Comparison of ENCODE assay signal across 8 mouse cellular contexts in the genomic region with DNA sequence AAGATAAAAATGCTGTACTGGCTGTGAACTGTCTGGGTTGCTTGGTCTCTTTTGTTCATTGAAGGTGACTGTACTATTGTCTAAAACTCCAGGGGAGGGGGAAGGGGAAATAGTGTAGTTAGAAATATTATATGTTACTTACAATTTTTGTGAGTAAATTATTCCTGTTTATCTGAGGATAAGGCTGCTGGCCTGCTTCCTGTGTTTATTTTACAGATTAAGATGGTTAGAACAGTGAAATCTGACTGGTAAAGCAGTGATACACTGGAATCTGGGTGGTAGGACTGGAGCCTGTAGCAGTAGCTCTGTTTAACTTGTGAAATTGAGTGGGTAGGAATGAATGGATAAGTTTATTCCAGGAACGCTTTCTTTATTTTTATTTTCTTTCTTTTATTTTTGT. TPM values are rescaled to one million over a fixed set of nuclear protein-coding genes. Genes with fewer than 3 reads are reported as not detected.
DNase-seq lines count a peak whose midpoint lies in the region; ATAC-seq and TF ChIP-seq lines count a peak whose summit lies in the region.

No protein-coding gene starts in this region.

- DNase-seq in heart, postnatal 10 days = no peak
- DNase-seq in G1E (ENCODE audit: low spot score) = no peak
- no peak for DNase-seq in hindbrain, embryonic 14.5 days (ENCODE audit: low spot score)
- DNase-seq in midbrain, embryonic 10.5 days (ENCODE audit: low spot score) = no peak
- no peak for DNase-seq in c-Kit-positive CD71-positive TER-119-positive erythroid progenitor cells, embryonic 14.5 days (ENCODE audit: low spot score)
- no peak for DNase-seq in cerebellum, postnatal 25 days
- DNase-seq in layer of hippocampus, adult 9-10 months (ENCODE audit: low spot score) = no peak

- peak overlapping the region; percentile 87 for H3K9ac ChIP-seq in heart, embryonic 13.5 days
- H3K9ac ChIP-seq in hindbrain, embryonic 14.5 days = peak overlapping the region; percentile 76; the same call in 1 of the 2 replicates

- H3K9me3 ChIP-seq in heart, embryonic 13.5 days = no peaks in the 10 kb centered on the region
- H3K9me3 ChIP-seq in G1E (replicated peaks) = no peaks in the 10 kb centered on the region
- H3K9me3 ChIP-seq in hindbrain, embryonic 14.5 days (ENCODE audit: control insufficient read depth, low read length) = no peaks in the 10 kb centered on the region
- no peaks in the 10 kb centered on the region for H3K9me3 ChIP-seq in midbrain, embryonic 10.5 days (replicated peaks)

- ATAC-seq in heart, embryonic 13.5 days (ENCODE audit: extremely low read depth, insufficient number of reproducible peaks, low FRiP score, low TSS enrichment) = no peak
- ATAC-seq in G1E (ENCODE audit: extremely low read depth, insufficient number of reproducible peaks, low FRiP score, poor library complexity, severe bottlenecking) = no peak
- ATAC-seq in hindbrain, embryonic 14.5 days (ENCODE audit: low FRiP score) = no peak

- peak overlapping the region; percentile 81 for H3K4me2 ChIP-seq in heart, embryonic 13.5 days
- peak overlapping the region; percentile 69 for H3K4me2 ChIP-seq in hindbrain, embryonic 14.5 days (replicated peaks)

- WGBS in heart, embryonic 13.5 days = 79% methylated on average over 1 of the region's 1 CpGs
- WGBS in hindbrain, embryonic 14.5 days = 94% methylated on average over 1 of the region's 1 CpGs
- 93% methylated on average over 1 of the region's 1 CpGs for WGBS in midbrain, embryonic 10.5 days

- peak overlapping the region; percentile 80 for H3K4me3 ChIP-seq in heart, embryonic 13.5 days
- peak overlapping the region; percentile 86; the same call in 1 of the 2 replicates for H3K4me3 ChIP-seq in G1E (ENCODE audit: low read depth, low read length)
- peak overlapping the region; percentile 70; the same call in 1 of the 2 replicates for H3K4me3 ChIP-seq in hindbrain, embryonic 14.5 days (replicated peaks; ENCODE audit: low read length)
- peak overlapping the region; percentile 81 for H3K4me3 ChIP-seq in midbrain, embryonic 10.5 days

- TF ChIP-seq CTCF in G1E (IDR thresholded peaks at IDR 0.05; ENCODE audit: low read depth, low read length) = no peak

- H3K27ac ChIP-seq in heart, embryonic 13.5 days (replicated peaks) = peak overlapping the region; percentile 55
- no peak overlapping the region for H3K27ac ChIP-seq in hindbrain, embryonic 14.5 days
- H3K27ac ChIP-seq in midbrain, embryonic 10.5 days (replicated peaks) = 0 out of 2 replicates have a peak overlapping the region, but pooled peaks have one; percentile 13

- H3K4me1 ChIP-seq in heart, embryonic 13.5 days = peaks cover 24% of the 10 kb centered on the region
- peaks cover 60% of the 10 kb centered on the region for H3K4me1 ChIP-seq in G1E (ENCODE audit: insufficient read depth, low read depth, low read length)
- peaks cover 24% of the 10 kb centered on the region for H3K4me1 ChIP-seq in hindbrain, embryonic 14.5 days (replicated peaks; ENCODE audit: control insufficient read depth, insufficient read depth, low read length)
- peaks cover 23% of the 10 kb centered on the region for H3K4me1 ChIP-seq in midbrain, embryonic 10.5 days

- H3K27me3 ChIP-seq in heart, embryonic 13.5 days (replicated peaks) = no peaks in the 10 kb centered on the region
- H3K27me3 ChIP-seq in G1E (ENCODE audit: insufficient read depth, low read length) = no peaks in the 10 kb centered on the region
- H3K27me3 ChIP-seq in hindbrain, embryonic 14.5 days (ENCODE audit: control insufficient read depth, insufficient read depth, low read length) = no peaks in the 10 kb centered on the region
- H3K27me3 ChIP-seq in midbrain, embryonic 10.5 days (ENCODE audit: low read depth, poor library complexity, severe bottlenecking) = no peaks in the 10 kb centered on the region

- intact Hi-C loops in heart, postnatal 10 days (cut with DNase I) = loop anchor here (2.0 to 5.0 kb wide), 2 partner anchors 45 to 155 kb away; a partner anchor contains a TSS

- H3K36me3 ChIP-seq in heart, embryonic 13.5 days = peaks cover 9% of the 10 kb centered on the region
- peaks cover 27% of the 10 kb centered on the region for H3K36me3 ChIP-seq in G1E (replicated peaks)
- no peaks in the 10 kb centered on the region for H3K36me3 ChIP-seq in hindbrain, embryonic 14.5 days (replicated peaks; ENCODE audit: control insufficient read depth, insufficient read depth)
- no peaks in the 10 kb centered on the region for H3K36me3 ChIP-seq in midbrain, embryonic 10.5 days

RNA-seq across cellular contexts. Expression of a gene that starts 1.5 kb away (rescaled TPM):
- 41.2 and 42.4 TPM in 2 replicates for polyA plus RNA-seq in heart, embryonic 13.5 days (2015; fragmentation: Nextera tagmentation; extraction: Ambion mirVana)
- total RNA-seq in heart, postnatal 10 days (2021) = 10 to 100 TPM; 31.3 to 31.8 TPM
- total RNA-seq in G1E (2014; fragmentation: Nextera tagmentation) = 46.4 and 47.5 TPM in 2 replicates
- 25.7 and 30.4 TPM in 2 replicates for total RNA-seq in G1E (2017)
- polyA plus RNA-seq in G1E (2012) = 2.2 and 3.4 TPM in 2 replicates
- polyA plus RNA-seq in hindbrain, embryonic 14.5 days (2014; fragmentation: Nextera tagmentation; extraction: Ambion mirVana) = 47.1 and 48.9 TPM in 2 replicates
- 54.9 and 57.7 TPM in 2 replicates for polyA plus RNA-seq in midbrain, embryonic 10.5 days (2016; fragmentation: Nextera tagmentation; extraction: Ambion mirVana)

RNA-seq across cellular contexts. Expression of a gene that starts 1.6 kb away (rescaled TPM):
- polyA plus RNA-seq in heart, embryonic 13.5 days (2015; fragmentation: Nextera tagmentation; extraction: Ambion mirVana) = 16.7 and 17.8 TPM in 2 replicates
- total RNA-seq in heart, postnatal 10 days (2021) = 10 to 100 TPM; 25.5 to 25.8 TPM
- 54.2 and 60.9 TPM in 2 replicates for total RNA-seq in G1E (2014; fragmentation: Nextera tagmentation)
- 60.0 and 60.3 TPM in 2 replicates for total RNA-seq in G1E (2017)
- polyA plus RNA-seq in G1E (2012) = 14.5 and 16.7 TPM in 2 replicates
- 23.5 and 24.3 TPM in 2 replicates for polyA plus RNA-seq in hindbrain, embryonic 14.5 days (2014; fragmentation: Nextera tagmentation; extraction: Ambion mirVana)
- 17.6 and 21.1 TPM in 2 replicates for polyA plus RNA-seq in midbrain, embryonic 10.5 days (2016; fragmentation: Nextera tagmentation; extraction: Ambion mirVana)

RNA-seq across cellular contexts. Expression of a gene that starts 46.4 kb away (rescaled TPM):
- 82.1 and 85.2 TPM in 2 replicates for polyA plus RNA-seq in heart, embryonic 13.5 days (2015; fragmentation: Nextera tagmentation; extraction: Ambion mirVana)
- total RNA-seq in heart, postnatal 10 days (2021) = 10 to 100 TPM; 47.3 to 58.5 TPM
- 120 and 128 TPM in 2 replicates for total RNA-seq in G1E (2014; fragmentation: Nextera tagmentation)
- total RNA-seq in G1E (2017) = 120 and 148 TPM in 2 replicates
- 9.6 and 44.1 TPM in 2 replicates for polyA plus RNA-seq in G1E (2012)
- polyA plus RNA-seq in hindbrain, embryonic 14.5 days (2014; fragmentation: Nextera tagmentation; extraction: Ambion mirVana) = 83.1 and 95.1 TPM in 2 replicates
- polyA plus RNA-seq in midbrain, embryonic 10.5 days (2016; fragmentation: Nextera tagmentation; extraction: Ambion mirVana) = 175 and 185 TPM in 2 replicates

RNA-seq across cellular contexts. Expression of a gene that starts 46.6 kb away (rescaled TPM):
- 11.6 and 13.8 TPM in 2 replicates for polyA plus RNA-seq in heart, embryonic 13.5 days (2015; fragmentation: Nextera tagmentation; extraction: Ambion mirVana)
- 10 to 100 TPM; 10.9 to 11.5 TPM for total RNA-seq in heart, postnatal 10 days (2021)
- 23.0 and 26.8 TPM in 2 replicates for total RNA-seq in G1E (2014; fragmentation: Nextera tagmentation)
- total RNA-seq in G1E (2017) = 21.5 and 23.1 TPM in 2 replicates
- 2.5 and 4.1 TPM in 2 replicates for polyA plus RNA-seq in G1E (2012)
- polyA plus RNA-seq in hindbrain, embryonic 14.5 days (2014; fragmentation: Nextera tagmentation; extraction: Ambion mirVana) = 15.0 and 16.1 TPM in 2 replicates
- 34.3 and 35.2 TPM in 2 replicates for polyA plus RNA-seq in midbrain, embryonic 10.5 days (2016; fragmentation: Nextera tagmentation; extraction: Ambion mirVana)
